Mouse (Mus musculus): ENCODE results near the gene Prr30.
"Not testable (repeated sequence)": the region's sequence is repeated elsewhere in the genome, so short reads cannot be mapped to it uniquely, and the experiment has no call there.

Prr30 gene

GRCm38 (mm10) chr14:101200230-101200629, at the start of gene Prr30:
Gene Prr30 (minus strand): TSS chr14:101200330.
- DNase-seq: no peak

DNA sequence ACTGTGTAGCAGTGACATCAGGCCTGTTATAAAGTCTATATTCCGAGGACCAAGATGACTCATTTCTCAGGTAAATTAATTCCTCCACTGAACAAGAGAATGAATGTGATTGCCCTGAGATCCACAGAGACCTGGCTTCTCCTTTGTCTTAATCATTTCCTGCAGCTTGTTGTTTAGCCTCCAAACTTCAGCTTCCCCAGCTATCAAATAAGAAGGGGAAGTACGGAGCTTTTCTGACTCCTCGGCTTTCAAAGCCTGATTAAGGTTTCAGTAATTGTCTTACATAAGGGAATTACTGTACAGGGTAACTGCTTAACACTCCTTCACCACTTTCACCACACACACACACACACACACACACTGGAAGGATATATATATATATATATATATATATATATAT, 46.7 kb upstream of the Prr30 start:
- no peak for DNase-seq

DNA sequence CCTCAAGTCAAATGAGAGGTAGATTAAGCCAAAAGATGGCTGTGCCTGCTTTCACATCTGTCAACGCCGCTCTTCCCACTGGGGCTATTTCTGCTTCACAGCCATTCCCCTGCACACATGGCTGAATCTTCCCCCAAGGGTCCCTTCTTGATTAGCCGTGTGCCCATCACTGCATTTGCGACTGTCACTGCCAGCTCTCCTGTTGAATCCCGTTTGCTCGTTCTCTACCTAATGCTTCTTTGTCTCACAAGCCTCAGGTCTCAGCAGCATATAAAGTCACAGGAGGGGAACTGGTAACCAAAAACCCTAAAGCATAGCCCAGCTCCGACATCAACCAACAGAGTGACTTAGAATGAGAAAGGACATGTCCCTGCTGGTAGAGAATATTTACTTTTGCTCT, 45.6 kb upstream of the Prr30 start:
- DNase-seq: no peak

- DNase-seq: not testable (repeated sequence)
Observed at GRCm38 (mm10) chr14:101244441-101244840, 44.3 kb upstream of the Prr30 start.

GRCm38 (mm10) chr14:101237965-101238364, 37.8 kb upstream of the Prr30 start:
- no peak for DNase-seq

GRCm38 (mm10) chr14:101229068-101229467, 28.9 kb upstream of the Prr30 start:
- no peak for DNase-seq

GRCm38 (mm10) chr14:101222319-101222718, 22.2 kb upstream of the Prr30 start:
- DNase-seq: no peak

DNA sequence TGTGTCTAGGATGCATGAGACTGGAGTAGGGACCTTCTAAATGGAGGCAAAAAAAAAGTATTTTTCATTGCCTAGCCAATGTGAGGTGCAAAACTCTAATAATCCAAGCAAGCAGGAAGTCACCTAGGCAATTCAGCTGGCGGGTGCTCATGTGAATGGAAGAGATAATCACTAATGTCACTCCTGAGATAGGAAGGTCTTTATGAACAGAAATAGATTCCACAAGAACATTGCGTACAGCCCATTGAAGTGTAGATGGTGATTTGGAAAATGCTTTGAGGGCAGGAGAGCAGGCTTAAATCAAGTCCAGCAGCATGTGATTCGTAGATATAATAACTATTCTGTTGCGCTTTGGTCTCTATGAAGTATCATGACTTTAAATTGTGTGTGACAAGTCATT, 27.9 kb downstream of the Prr30 start:
- no peak for DNase-seq

Data from liver (tissue).